Mouse (Mus musculus) stomach, embryonic 16.5 days (tissue): Measurements from ENCODE around the gene Rmi1. TPM values are rescaled to one million over a fixed set of nuclear protein-coding genes. Genes with fewer than 3 reads are reported as not detected.
A peak's percentile ranks its signal among the peaks of the same experiment; 100 is the strongest.

Source experiments
- ATAC-seq: fragments of 200-750 bp; cut with Nextera tagmentation; 2 replicates; pipeline ENCODE4 v1.8.0; 2017; ENCODE audit warnings: moderate number of reproducible peaks, moderate TSS enrichment; ENCODE audit not compliant: insufficient read depth, low FRiP score
- H3K27ac ChIP-seq: fragments of 300-500 bp; sonication (generic); 2 replicates; pipeline ENCODE4 v1.5.1; 2014; ENCODE audit warnings: low read length
- H3K27me3 ChIP-seq: fragments of 300-500 bp; sonication (generic); 2 replicates; pipeline ENCODE4 v1.6.1; 2014; ENCODE audit warnings: low read length, control low read depth, mixed read lengths; ENCODE audit not compliant: control insufficient read depth, insufficient read depth
- H3K36me3 ChIP-seq: fragments of 300-500 bp; sonication (generic); 2 replicates; pipeline ENCODE4 v1.6.1; 2014; ENCODE audit warnings: low read length; ENCODE audit not compliant: control insufficient read depth, insufficient read depth
- H3K4me1 ChIP-seq: fragments of 300-500 bp; sonication (generic); 2 replicates; pipeline ENCODE4 v1.6.1; 2014; ENCODE audit warnings: low read length, control low read depth, mixed read lengths; ENCODE audit not compliant: control insufficient read depth, insufficient read depth
- H3K4me2 ChIP-seq: fragments of 300-500 bp; sonication (generic); 2 replicates; pipeline ENCODE4 v1.6.1; 2014; ENCODE audit warnings: low read depth, low read length, mixed read lengths
- H3K4me3 ChIP-seq: fragments of 300-500 bp; sonication (generic); replicated peaks from 2 replicates; pipeline ENCODE4 v1.5.1; 2014; ENCODE audit warnings: mild to moderate bottlenecking, low read length
- H3K9ac ChIP-seq: fragments of 300-500 bp; sonication (generic); 2 replicates; pipeline ENCODE4 v1.6.1; 2014; ENCODE audit warnings: low read length
- H3K9me3 ChIP-seq: fragments of 300-500 bp; sonication (generic); replicated peaks from 2 replicates; pipeline ENCODE4 v1.6.1; 2016; ENCODE audit warnings: low read length, control low read depth; ENCODE audit not compliant: control insufficient read depth
- WGBS: fragments of 180-500 bp; shearing (Covaris S2); extraction: QIAGEN DNeasy Blood & Tissue Kit; methylation state at CpG from one replicate; pipeline ENCODE4 v1.1.7; 2014; 5-methylcytosine and 5-hydroxymethylcytosine counted together
- polyA plus RNA-seq: library from polyadenylated mRNA; unstranded; fragments of >200 nt; fragmentation: Nextera tagmentation; extraction: Ambion mirVana; gene quantifications from 2 replicates; pipeline ENCODE4 v1.2.1, GENCODE M21; 2015

The Rmi1 gene
- polyA plus RNA-seq, 1 experiment from 2014 or later = 25.1 TPM

- Histone ChIP-seq H3K4me3 (no peak overlapping the region), H3K4me2 (no peak overlapping the region), H3K36me3 (no peaks in the 10 kb centered on the region), H3K9ac (no peak overlapping the region), H3K4me1 (no peaks in the 10 kb centered on the region), H3K9me3 (no peaks in the 10 kb centered on the region), H3K27me3 (no peaks in the 10 kb centered on the region), H3K27ac (peak overlapping the region; percentile 14)
- peak; percentile 75; the same call in 1 of the 2 replicates for ATAC-seq
- 69% methylated on average over 5 of the region's 5 CpGs for WGBS
Measured at GRCm38 (mm10) chr13:58372278-58373152, 29.5 kb upstream of the Rmi1 start.

- Histone ChIP-seq H3K27me3 (no peaks in the 10 kb centered on the region), H3K9me3 (no peaks in the 10 kb centered on the region), H3K9ac (no peak overlapping the region), H3K4me2 (no peak overlapping the region), H3K27ac (peak overlapping the region; percentile 8; the same call in 1 of the 2 replicates), H3K36me3 (no peaks in the 10 kb centered on the region), H3K4me1 (no peaks in the 10 kb centered on the region), H3K4me3 (no peak overlapping the region)
- no peak for ATAC-seq
- 73% methylated on average over 2 of the region's 2 CpGs for WGBS
Measured at GRCm38 (mm10) chr13:58373153-58373470, 28.9 kb upstream of the Rmi1 start.

- peak overlapping the region; percentile 91 for H3K9ac ChIP-seq
- WGBS = 42% methylated on average over 11 of the region's 11 CpGs
Measured at GRCm38 (mm10) chr13:58384371-58384770, 17.7 kb upstream of the Rmi1 start.

GRCm38 (mm10) chr13:58384779-58385546 is 17.1 kb upstream of the Rmi1 start, which contains the start of gene 2210016F16Rik:
Gene 2210016F16Rik (minus strand): TSS chr13:58385225.
- Histone ChIP-seq H3K4me3 (peak within 1 kb of the TSS; percentile 79), H3K27ac (peak within 1 kb of the TSS; percentile 35), H3K27me3 (no peaks in the 10 kb centered on the region), H3K9ac (peak within 1 kb of the TSS; percentile 91), H3K4me1 (peaks cover 5% of the 10 kb centered on the region), H3K4me2 (peak within 1 kb of the TSS; percentile 93), H3K36me3 (peaks cover 24% of the 10 kb centered on the region), H3K9me3 (peaks cover 19% of the 10 kb centered on the region)
- peak; percentile 82 for ATAC-seq
- 2% methylated on average over 80 of the region's 80 CpGs for WGBS

More at GRCm38 (mm10) chr13:58384371-58384770, 17.7 kb upstream of the Rmi1 start:
- peak; percentile 39; the same call in 1 of the 2 replicates for ATAC-seq
- peaks cover 24% of the 10 kb centered on the region for H3K36me3 ChIP-seq
- peak overlapping the region; percentile 79 for H3K4me3 ChIP-seq
- no peaks in the 10 kb centered on the region for H3K27me3 ChIP-seq
- peak overlapping the region; percentile 35; the same call in 1 of the 2 replicates for H3K27ac ChIP-seq
- H3K9me3 ChIP-seq = peaks cover 19% of the 10 kb centered on the region
- peak overlapping the region; percentile 93 for H3K4me2 ChIP-seq
- peaks cover 5% of the 10 kb centered on the region for H3K4me1 ChIP-seq

- 69% methylated on average over 7 of the region's 7 CpGs for WGBS
- peak; percentile 9; the same call in 1 of the 2 replicates for ATAC-seq
Measured at GRCm38 (mm10) chr13:58385547-58385920, 16.5 kb upstream of the Rmi1 start.

GRCm38 (mm10) chr13:58387948-58388347 is 14.1 kb upstream of the Rmi1 start:
- no peaks in the 10 kb centered on the region for H3K27me3 ChIP-seq
- H3K36me3 ChIP-seq = peaks cover 12% of the 10 kb centered on the region
- H3K4me1 ChIP-seq = peaks cover 5% of the 10 kb centered on the region
- no peaks in the 10 kb centered on the region for H3K9me3 ChIP-seq
- 6% methylated on average over 7 of the region's 7 CpGs for WGBS
- no peak overlapping the region for H3K9ac ChIP-seq
- ATAC-seq = 0 out of 2 replicates have a peak, but pooled peaks have one; percentile 44
- no peak overlapping the region for H3K27ac ChIP-seq
- H3K4me3 ChIP-seq = no peak overlapping the region
- no peak overlapping the region for H3K4me2 ChIP-seq

More at GRCm38 (mm10) chr13:58385547-58385920, 16.5 kb upstream of the Rmi1 start:
- Histone ChIP-seq H3K9me3 (peaks cover 14% of the 10 kb centered on the region), H3K4me2 (peak overlapping the region; percentile 93), H3K36me3 (peaks cover 24% of the 10 kb centered on the region), H3K27ac (peak overlapping the region; percentile 35; the same call in 1 of the 2 replicates), H3K27me3 (no peaks in the 10 kb centered on the region), H3K9ac (peak overlapping the region; percentile 91), H3K4me1 (peaks cover 5% of the 10 kb centered on the region), H3K4me3 (peak overlapping the region; percentile 79)

GRCm38 (mm10) chr13:58388379-58388778 is 13.7 kb upstream of the Rmi1 start:
- Histone ChIP-seq H3K4me1 (peaks cover 5% of the 10 kb centered on the region), H3K9ac (no peak overlapping the region), H3K27ac (no peak overlapping the region), H3K36me3 (peaks cover 14% of the 10 kb centered on the region), H3K27me3 (no peaks in the 10 kb centered on the region), H3K4me2 (no peak overlapping the region), H3K9me3 (no peaks in the 10 kb centered on the region), H3K4me3 (no peak overlapping the region)
- 52% methylated on average over 3 of the region's 3 CpGs for WGBS
- no peak for ATAC-seq

GRCm38 (mm10) chr13:58389324-58389951 is 12.6 kb upstream of the Rmi1 start:
- no peak overlapping the region for H3K4me2 ChIP-seq
- H3K4me1 ChIP-seq = no peaks in the 10 kb centered on the region
- H3K9ac ChIP-seq = no peak overlapping the region
- H3K9me3 ChIP-seq = no peaks in the 10 kb centered on the region
- no peak overlapping the region for H3K4me3 ChIP-seq
- H3K27ac ChIP-seq = no peak overlapping the region
- peaks cover 18% of the 10 kb centered on the region for H3K36me3 ChIP-seq
- 74% methylated on average over 2 of the region's 2 CpGs for WGBS
- no peaks in the 10 kb centered on the region for H3K27me3 ChIP-seq
- no peak for ATAC-seq
